Mouse (Mus musculus) CD4-positive, CD25-positive, alpha-beta regulatory T cell (primary cell): ENCODE results near the gene 3110018I06Rik. TPM values are rescaled to one million over a fixed set of nuclear protein-coding genes. Genes with fewer than 3 reads are reported as not detected.

Experiments used
- polyA plus RNA-seq: library from polyadenylated mRNA; unstranded; fragments of 100-300 nt; shearing (Covaris generic); gene quantifications from one replicate; pipeline ENCODE4 v1.2.1, GENCODE M21; 2017

Gene 3110018I06Rik
- not detected for polyA plus RNA-seq

DNA sequence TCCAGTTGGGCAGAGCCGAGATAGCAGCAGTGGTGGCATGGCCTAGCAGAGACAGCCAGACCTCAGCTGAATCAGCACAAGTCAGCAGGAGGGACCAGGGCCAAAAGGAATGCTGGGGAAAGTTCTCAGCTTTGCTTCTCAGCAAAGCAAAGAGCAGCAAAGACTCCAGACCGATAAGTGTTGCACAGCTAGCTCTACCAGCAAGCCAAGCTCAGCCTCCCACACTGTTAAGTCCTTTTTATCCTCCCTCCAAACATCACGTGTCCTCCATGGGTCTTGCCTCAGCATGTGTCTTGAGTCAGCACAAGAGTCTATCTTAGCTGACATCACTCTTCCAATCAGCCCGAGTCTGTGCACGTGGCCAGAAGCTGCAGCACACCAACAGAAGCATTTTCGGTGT is at the start of gene 3110018I06Rik:
Gene 3110018I06Rik, plus strand, starts transcription at position 262 of the 400 bp plus-strand sequence.

